Mouse (Mus musculus) forebrain, embryonic 10.5 days (tissue): ENCODE results near the gene Synpo2l. TPM values are rescaled to one million over a fixed set of nuclear protein-coding genes. Genes with fewer than 3 reads are reported as not detected.
"Not testable (repeated sequence)": the region's sequence is repeated elsewhere in the genome, so short reads cannot be mapped to it uniquely, and the experiment has no call there.

Experiments
- DNase-seq: peaks from one replicate; pipeline ENCODE4 v3.0.0-alpha.2; 2017; ENCODE audit warnings: low spot score; ENCODE audit errors: extremely low spot score
- H3K27ac ChIP-seq: fragments of 300-500 bp; sonication (generic); 2 replicates; pipeline ENCODE4 v1.5.1; 2016; ENCODE audit warnings: mild to moderate bottlenecking
- H3K27me3 ChIP-seq: fragments of 300-500 bp; sonication (generic); 2 replicates; pipeline ENCODE4 v1.6.1; 2016; ENCODE audit warnings: mild to moderate bottlenecking; ENCODE audit not compliant: poor library complexity, severe bottlenecking
- H3K36me3 ChIP-seq: fragments of 300-500 bp; sonication (generic); replicated peaks from 2 replicates; pipeline ENCODE4 v1.6.1; 2016; ENCODE audit warnings: mild to moderate bottlenecking, moderate library complexity
- H3K4me1 ChIP-seq: fragments of 300-500 bp; sonication (generic); 2 replicates; pipeline ENCODE4 v1.6.1; 2016
- H3K4me3 ChIP-seq: fragments of 300-500 bp; sonication (generic); 2 replicates; pipeline ENCODE4 v1.5.1; 2016; ENCODE audit warnings: mild to moderate bottlenecking, moderate library complexity
- H3K9me3 ChIP-seq: fragments of 300-500 bp; sonication (generic); 2 replicates; pipeline ENCODE4 v1.6.1; 2016; ENCODE audit warnings: mild to moderate bottlenecking, moderate library complexity
- WGBS: fragments of 180-500 bp; shearing (Covaris S2); methylation state at CpG from one replicate; pipeline ENCODE4 v1.1.7; 2016; 5-methylcytosine and 5-hydroxymethylcytosine counted together
- polyA plus RNA-seq: library from polyadenylated mRNA; unstranded; fragments of >200 nt; fragmentation: Nextera tagmentation; extraction: Ambion mirVana; gene quantifications from 2 replicates; pipeline ENCODE4 v1.2.1, GENCODE M21; 2016

The Synpo2l gene
- polyA plus RNA-seq, result 0.22 and 0.25 TPM in 2 replicates

DNA sequence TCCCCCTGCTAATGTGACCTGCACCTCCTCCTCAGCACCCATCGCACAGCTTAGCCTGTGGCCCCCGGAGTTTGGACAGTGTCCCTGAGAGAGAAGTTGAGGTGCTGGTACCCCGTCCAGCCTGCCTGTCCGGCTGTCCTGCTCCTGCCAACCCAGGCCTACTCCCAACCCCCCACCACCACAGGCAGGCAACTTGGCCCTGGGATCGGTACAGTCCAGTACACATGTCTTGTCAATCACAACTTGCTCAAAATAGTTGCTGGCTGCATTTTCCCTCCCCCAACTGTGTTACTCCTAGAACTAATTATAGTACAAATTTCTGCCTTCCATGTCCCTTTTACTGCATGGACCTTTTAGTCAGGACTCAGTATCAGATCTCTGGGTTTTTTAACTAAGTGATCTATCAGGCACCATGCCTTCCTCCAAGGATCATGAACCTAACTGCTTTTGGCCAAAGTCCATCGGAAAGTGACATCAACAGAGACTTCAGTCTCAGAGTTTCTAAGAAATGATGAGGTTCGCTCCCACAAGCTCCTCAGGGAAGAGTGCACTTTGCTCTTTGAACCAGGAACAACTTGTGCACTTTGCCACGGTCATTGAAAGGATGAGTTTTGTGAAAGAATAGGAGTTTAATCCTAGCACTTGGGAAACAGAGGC is at the start of gene Synpo2l:
Gene Synpo2l, minus strand, starts transcription at position 201 of the 657 bp plus-strand sequence.
- 86% methylated on average over 8 of the region's 8 CpGs for WGBS
- Histone ChIP-seq H3K4me1 (peaks cover 12% of the 10 kb centered on the region), H3K36me3 (no peaks in the 10 kb centered on the region), H3K4me3 (no peak within 1 kb of the TSS), H3K27ac (no peak within 1 kb of the TSS), H3K9me3 (no peaks in the 10 kb centered on the region), H3K27me3 (peaks cover 43% of the 10 kb centered on the region)
- no peak for DNase-seq

DNA sequence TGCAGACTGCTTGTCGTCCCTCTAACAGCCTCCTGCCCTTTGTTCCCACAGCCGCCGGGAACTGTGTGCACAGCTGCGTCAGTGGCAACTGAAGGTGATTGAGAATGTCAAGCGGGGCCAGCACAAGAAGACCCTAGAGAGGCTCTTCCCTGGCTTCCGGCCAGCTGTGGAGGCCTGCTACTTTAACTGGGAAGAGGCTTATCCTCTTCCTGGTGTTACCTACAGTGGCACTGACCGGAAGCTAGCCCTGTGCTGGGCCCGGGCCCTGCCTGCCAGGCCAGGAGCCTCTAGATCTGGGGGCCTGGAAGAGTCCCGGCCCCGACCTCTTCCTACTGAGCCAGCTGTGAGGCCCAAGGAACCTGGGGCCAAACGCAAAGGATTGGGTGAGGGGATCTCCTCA is 45.7 kb upstream of the Synpo2l start:
- Histone ChIP-seq H3K27me3 (no peaks in the 10 kb centered on the region), H3K9me3 (no peaks in the 10 kb centered on the region), H3K36me3 (peaks cover 91% of the 10 kb centered on the region), H3K27ac (no peak overlapping the region), H3K4me3 (no peak overlapping the region), H3K4me1 (peaks cover 11% of the 10 kb centered on the region)
- WGBS, result 86% methylated on average over 11 of the region's 11 CpGs
- DNase-seq, result no peak

DNA sequence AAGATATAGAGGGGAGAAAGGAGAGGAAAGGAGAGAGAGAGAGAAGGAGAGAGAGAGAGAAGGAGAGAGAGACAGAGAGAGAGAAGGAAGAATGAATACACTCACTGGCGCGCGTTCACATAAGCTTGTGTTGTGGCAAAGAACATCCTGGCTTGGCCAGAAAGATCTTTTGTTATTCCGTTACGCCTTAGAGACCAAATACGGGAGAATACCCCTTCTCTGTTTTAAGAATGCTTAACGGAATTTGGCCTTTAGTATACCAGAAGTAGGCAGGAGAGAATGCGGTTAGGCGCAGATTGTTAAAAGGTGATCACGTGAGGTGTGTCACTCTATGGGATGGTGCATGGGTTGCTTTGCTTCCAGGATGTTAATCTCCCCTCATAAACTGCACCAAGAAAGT is 40.1 kb upstream of the Synpo2l start:
- whole genome bisulfite sequencing, result 14% methylated on average over 10 of the region's 10 CpGs
- Histone ChIP-seq H3K9me3 (no peaks in the 10 kb centered on the region), H3K27me3 (no peaks in the 10 kb centered on the region), H3K36me3 (peaks cover 53% of the 10 kb centered on the region), H3K4me3 (peak overlapping the region; percentile 100), H3K4me1 (peaks cover 36% of the 10 kb centered on the region), H3K27ac (peak overlapping the region; percentile 94)
- DNase-seq, result no peak

DNA sequence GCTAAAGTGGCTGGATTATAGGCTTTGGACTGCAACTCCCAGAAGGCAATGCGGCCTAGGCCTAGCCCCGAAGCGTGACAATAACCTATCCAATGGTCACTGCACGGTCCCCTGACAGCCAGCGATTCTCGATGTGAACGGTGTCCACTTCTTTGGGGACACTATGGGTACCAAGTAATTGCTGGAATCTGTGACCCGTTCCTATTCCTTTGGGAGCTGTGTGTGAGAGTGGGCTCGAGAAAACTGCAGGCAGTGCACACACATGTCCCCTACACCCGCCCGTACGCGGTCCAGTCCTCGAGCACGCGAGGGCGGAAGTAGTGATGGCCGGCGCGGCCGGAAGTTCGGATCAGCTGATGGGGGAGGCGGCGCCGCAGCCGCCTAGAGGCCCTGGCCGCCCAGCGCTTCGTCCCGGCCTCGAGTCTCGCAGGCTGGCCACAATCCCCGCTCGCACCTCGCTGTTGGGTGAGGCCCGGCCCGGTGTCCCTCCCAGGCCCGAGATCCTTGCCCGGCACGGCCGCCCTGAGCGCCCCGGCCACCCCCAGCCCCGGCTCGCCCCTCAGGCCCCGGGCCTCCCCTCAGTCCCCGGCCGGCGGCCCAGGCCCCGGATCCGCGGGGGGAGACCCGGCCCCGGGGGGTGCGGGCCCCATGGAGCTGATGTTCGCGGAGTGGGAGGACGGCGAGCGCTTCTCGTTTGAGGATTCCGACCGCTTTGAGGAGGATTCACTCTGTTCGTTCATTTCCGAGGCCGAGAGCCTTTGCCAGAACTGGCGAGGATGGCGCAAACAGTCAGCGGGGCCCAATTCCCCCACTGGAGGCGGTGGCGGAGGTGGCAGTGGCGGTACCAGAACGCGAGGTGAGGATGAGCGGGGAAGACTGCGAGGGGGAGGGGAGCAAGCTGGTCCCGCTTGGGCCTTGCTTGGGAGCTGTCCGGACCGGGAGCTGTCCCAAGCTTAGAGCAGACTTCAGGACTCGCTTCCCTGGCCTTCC is 39.3 kb upstream of the Synpo2l start, which contains the start of gene Zswim8:
Gene Zswim8, plus strand, starts transcription at position 352 of the 990 bp plus-strand sequence.
- no peaks in the 10 kb centered on the region for H3K9me3 ChIP-seq
- H3K4me1 ChIP-seq, result peaks cover 36% of the 10 kb centered on the region
- no peaks in the 10 kb centered on the region for H3K27me3 ChIP-seq
- H3K36me3 ChIP-seq, result peaks cover 46% of the 10 kb centered on the region
- peak within 1 kb of the TSS; percentile 100 for H3K4me3 ChIP-seq
- under 1% methylated on average over 80 of the region's 80 CpGs for WGBS
- peak within 1 kb of the TSS; percentile 94 for H3K27ac ChIP-seq
- peak; percentile 91 for DNase-seq

DNA sequence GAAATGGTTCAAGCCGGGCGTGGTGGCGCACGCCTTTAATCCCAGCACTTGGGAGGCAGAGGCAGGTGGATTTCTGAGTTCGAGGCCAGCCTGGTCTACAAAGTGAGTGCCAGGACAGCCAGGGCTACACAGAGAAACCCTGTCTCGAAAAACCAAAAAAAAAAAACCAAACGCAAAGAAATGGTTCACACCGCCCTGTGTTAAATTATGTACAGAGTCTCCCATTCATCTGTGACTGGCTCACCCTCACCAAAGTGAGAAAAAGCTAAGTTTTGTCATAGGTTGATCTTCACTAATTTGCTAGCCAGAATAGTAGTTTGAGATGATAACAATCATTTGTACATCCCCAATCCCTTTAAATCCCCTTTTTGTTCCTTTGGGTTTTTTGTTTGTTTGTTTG is 35.3 kb upstream of the Synpo2l start:
- peak overlapping the region; percentile 84 for H3K4me3 ChIP-seq
- not testable (repeated sequence) for DNase-seq, H3K9me3 ChIP-seq, H3K27me3 ChIP-seq
- peaks cover 37% of the 10 kb centered on the region for H3K36me3 ChIP-seq
- peaks cover 43% of the 10 kb centered on the region for H3K4me1 ChIP-seq
- H3K27ac ChIP-seq, result peak overlapping the region; percentile 97
- 12% methylated on average over 8 of the region's 8 CpGs for WGBS

DNA sequence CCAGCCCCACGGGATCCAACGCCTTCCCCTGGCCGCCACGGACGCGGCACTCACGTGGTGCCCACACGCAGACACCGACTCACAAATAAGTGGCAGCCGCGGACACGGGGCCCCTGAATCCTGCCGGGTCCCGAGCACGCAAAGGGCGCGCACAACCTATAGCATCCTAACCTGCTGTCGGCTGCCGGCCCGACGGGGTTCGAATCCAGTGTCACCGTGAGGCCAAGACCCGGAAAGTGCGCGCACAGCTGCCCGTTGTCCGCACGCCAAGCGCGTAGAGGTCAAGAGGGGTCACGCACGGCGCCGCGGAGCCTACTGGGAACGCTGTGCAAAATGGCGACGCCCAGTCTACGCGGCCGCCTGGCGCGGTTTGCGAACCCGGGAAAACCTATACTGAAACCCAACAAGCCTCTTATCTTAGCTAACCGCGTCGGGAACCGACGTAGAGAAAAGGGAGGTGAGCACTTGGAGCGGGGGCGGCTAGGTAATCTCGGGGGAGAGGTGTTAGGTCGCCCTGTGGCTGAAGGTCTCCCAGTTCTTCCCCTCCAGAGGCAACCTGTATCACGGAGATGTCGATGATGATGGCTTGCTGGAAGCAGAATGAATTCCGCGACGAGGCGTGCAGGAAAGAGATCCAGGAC is 34.7 kb upstream of the Synpo2l start, which contains the start of gene Chchd1:
Gene Chchd1, plus strand, starts transcription at position 266 of the 641 bp plus-strand sequence.
- Histone ChIP-seq H3K27me3 (no peaks in the 10 kb centered on the region), H3K9me3 (no peaks in the 10 kb centered on the region), H3K27ac (peak within 1 kb of the TSS; percentile 97), H3K4me1 (peaks cover 43% of the 10 kb centered on the region), H3K36me3 (peaks cover 43% of the 10 kb centered on the region), H3K4me3 (peak within 1 kb of the TSS; percentile 84)
- under 1% methylated on average over 61 of the region's 61 CpGs for WGBS
- peak; percentile 93 for DNase-seq

DNA sequence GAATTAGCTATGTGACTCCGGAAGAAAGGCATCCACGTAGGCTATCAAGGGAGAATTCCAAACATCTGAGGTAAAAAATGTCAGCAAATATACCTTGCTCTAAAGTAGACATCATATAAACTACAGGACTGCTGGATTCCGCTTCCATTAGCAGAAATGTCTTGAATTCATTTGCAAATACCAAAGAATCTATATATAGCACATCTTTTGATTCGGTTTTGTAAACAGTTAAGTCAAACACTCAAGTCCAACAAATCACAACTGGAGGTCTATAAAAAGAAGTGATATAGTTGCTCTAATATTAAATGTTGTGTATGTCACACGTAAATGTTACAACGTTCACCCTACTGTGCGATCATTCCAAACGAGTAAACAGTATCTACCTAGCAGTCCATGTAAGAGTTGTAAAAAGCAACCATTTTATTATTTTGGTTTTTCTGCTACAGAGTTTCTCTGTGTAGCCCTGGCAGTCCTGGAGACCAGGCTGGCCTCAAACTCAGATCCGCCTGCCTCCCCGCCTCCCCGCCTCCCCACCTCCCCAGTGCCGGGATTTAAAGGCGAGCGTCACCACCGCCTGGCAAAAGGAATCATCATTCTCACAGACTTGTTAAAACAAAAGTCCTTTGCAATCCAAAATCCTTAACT is 34.1 kb upstream of the Synpo2l start:
- WGBS, result 18% methylated on average over 15 of the region's 15 CpGs
- no peak for DNase-seq

DNA sequence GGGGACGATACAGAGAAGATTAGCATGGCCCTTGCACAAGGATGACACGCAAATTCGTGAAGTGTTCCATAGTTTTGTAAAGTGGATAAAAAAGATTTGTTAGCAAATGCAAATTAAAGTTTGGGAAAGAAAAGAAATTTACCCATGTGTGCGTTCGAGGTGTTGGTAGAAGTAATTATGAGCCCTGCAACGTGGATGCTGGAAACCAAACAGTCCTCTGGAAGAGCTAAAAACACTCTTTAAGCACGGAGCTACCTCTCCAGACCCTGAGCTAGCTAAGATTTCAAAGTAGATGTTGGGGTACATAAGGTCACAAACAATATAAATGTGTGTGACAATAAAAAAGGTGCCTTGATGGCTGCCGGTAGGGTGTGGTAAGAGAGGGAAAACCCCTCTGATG is 33.4 kb upstream of the Synpo2l start:
- H3K4me1 ChIP-seq, result peaks cover 51% of the 10 kb centered on the region
- H3K36me3 ChIP-seq, result peaks cover 46% of the 10 kb centered on the region
- no peak for DNase-seq
- H3K4me3 ChIP-seq, result peak overlapping the region; percentile 84
- WGBS, result 89% methylated on average over 8 of the region's 8 CpGs
- H3K27me3 ChIP-seq, result no peaks in the 10 kb centered on the region
- H3K9me3 ChIP-seq, result no peaks in the 10 kb centered on the region
- H3K27ac ChIP-seq, result no peak overlapping the region

More for the DNA sequence above, 34.1 kb upstream of the Synpo2l start:
- peaks cover 49% of the 10 kb centered on the region for H3K4me1 ChIP-seq
- H3K27ac ChIP-seq, result peak overlapping the region; percentile 97
- H3K4me3 ChIP-seq, result peak overlapping the region; percentile 84
- H3K36me3 ChIP-seq, result peaks cover 46% of the 10 kb centered on the region
- H3K9me3 ChIP-seq, result no peaks in the 10 kb centered on the region
- H3K27me3 ChIP-seq, result no peaks in the 10 kb centered on the region

DNA sequence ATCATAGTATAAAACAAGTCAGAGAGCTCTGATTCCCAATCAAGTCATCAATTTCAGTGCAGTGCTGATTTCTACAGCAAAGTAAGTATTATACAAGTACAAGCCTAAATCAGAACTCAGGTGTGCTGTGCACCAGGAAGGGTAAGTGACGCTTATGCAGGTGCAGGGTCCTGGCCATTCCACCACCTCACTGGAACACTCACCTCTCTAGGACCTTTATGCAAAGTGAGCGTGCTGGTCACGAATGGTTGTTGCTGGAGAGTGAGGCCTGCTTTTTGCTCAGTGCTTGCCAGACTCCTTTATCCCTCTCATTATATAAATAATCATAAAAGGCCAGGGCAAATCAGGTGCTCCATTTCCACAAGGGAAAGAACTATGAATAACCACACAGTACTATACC is 32.2 kb upstream of the Synpo2l start:
- Histone ChIP-seq H3K36me3 (peaks cover 42% of the 10 kb centered on the region), H3K4me1 (peaks cover 63% of the 10 kb centered on the region), H3K27me3 (no peaks in the 10 kb centered on the region), H3K27ac (no peak overlapping the region), H3K9me3 (no peaks in the 10 kb centered on the region), H3K4me3 (no peak overlapping the region)
- WGBS, result 89% methylated on average over 3 of the region's 3 CpGs
- DNase-seq, result no peak

DNA sequence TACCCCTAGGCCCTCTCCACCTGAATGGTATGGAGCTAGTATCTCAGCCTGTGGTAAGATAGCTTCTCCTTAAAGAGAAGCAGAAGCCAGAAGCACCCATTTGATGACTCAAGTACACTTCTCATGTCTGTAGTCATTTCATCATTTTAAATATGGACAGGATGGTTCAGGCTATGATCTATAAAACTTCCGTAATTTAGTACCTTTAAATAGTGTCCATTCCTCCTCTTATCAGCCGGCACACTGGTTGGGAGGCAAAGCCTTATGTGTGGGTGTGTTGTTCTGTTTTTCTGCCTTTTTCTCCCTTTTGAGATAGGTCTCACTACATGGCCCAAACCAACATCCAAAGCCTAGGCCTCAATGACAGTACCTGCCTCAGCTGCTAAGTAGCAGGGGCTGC is 30.4 kb upstream of the Synpo2l start:
- H3K27ac ChIP-seq, result no peak overlapping the region
- peaks cover 70% of the 10 kb centered on the region for H3K4me1 ChIP-seq

DNA sequence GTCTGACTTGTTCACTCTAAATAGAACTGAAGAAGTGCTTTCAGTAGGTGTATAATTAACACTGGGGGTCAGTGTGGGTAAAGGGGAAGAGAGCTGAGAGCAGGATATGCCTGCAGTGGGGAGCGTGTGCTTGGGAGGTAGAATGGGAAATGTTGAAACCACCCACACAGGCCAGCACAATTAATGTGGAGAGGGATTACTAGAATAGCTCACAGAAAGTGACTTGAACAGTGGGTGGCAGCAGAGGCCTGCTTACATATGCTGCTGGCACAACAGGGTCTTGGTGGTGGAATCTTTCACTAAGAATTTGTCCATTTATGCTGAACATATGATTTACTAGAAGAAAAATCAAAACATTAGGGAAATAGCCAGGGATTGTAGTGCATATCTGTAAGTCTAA is 28.8 kb upstream of the Synpo2l start:
- no peak for DNase-seq
- Histone ChIP-seq H3K27ac (no peak overlapping the region), H3K9me3 (no peaks in the 10 kb centered on the region), H3K27me3 (no peaks in the 10 kb centered on the region), H3K4me3 (peak overlapping the region; percentile 95; the same call in 1 of the 2 replicates), H3K4me1 (peaks cover 65% of the 10 kb centered on the region), H3K36me3 (peaks cover 53% of the 10 kb centered on the region)
- 28% methylated on average over 1 of the region's 1 CpGs for WGBS

More for the DNA sequence above, 30.4 kb upstream of the Synpo2l start:
- Histone ChIP-seq H3K4me3 (no peak overlapping the region), H3K36me3 (peaks cover 38% of the 10 kb centered on the region), H3K9me3 (no peaks in the 10 kb centered on the region), H3K27me3 (no peaks in the 10 kb centered on the region)
- no peak for DNase-seq
- whole genome bisulfite sequencing, result 94% methylated on average over 2 of the region's 2 CpGs
